Mouse (Mus musculus): ENCODE measurements around the gene Ssbp2. TPM values are rescaled to one million over a fixed set of nuclear protein-coding genes. Genes with fewer than 3 reads are reported as not detected.

Gene Ssbp2
- polyA plus RNA-seq, 1 experiment: 125 TPM

- Histone ChIP-seq H3K36me3 (ENCODE audit: control insufficient read depth, insufficient read depth, low read length) (no peaks in the 10 kb centered on the region), H3K4me3 (ENCODE audit: control insufficient read depth, insufficient read depth, low read length) (no peak overlapping the region), H3K27me3 (ENCODE audit: control insufficient read depth, insufficient read depth, low read length) (no peaks in the 10 kb centered on the region), H3K4me1 (replicated peaks; ENCODE audit: control insufficient read depth, insufficient read depth, low read length) (no peaks in the 10 kb centered on the region), H3K27ac (ENCODE audit: control insufficient read depth, insufficient read depth, low read length) (no peak overlapping the region)
- no peak for DNase-seq
- TF ChIP-seq CTCF (IDR thresholded peaks at IDR 0.05; ENCODE audit: borderline replicate concordance, control insufficient read depth, extremely low read depth, insufficient read depth, low read length, poor library complexity) (no peak), POLR2A (IDR thresholded peaks at IDR 0.05; ENCODE audit: control insufficient read depth, extremely low read depth, insufficient read depth, low read length, poor library complexity) (no peak)
- WGBS: 98% methylated on average over 2 of the region's 2 CpGs
Observed at GRCm38 (mm10) chr13:91748401-91748800, 288.3 kb downstream of the Ssbp2 start.

GRCm38 (mm10) chr13:91749981-91750380 lies 289.9 kb downstream of the Ssbp2 start:
- Histone ChIP-seq H3K4me3 (ENCODE audit: control insufficient read depth, insufficient read depth, low read length) (no peak overlapping the region), H3K27ac (ENCODE audit: control insufficient read depth, insufficient read depth, low read length) (no peak overlapping the region), H3K27me3 (ENCODE audit: control insufficient read depth, insufficient read depth, low read length) (no peaks in the 10 kb centered on the region), H3K4me1 (replicated peaks; ENCODE audit: control insufficient read depth, insufficient read depth, low read length) (peaks cover 4% of the 10 kb centered on the region), H3K36me3 (ENCODE audit: control insufficient read depth, insufficient read depth, low read length) (no peaks in the 10 kb centered on the region)
- no peak for TF ChIP-seq POLR2A (IDR thresholded peaks at IDR 0.05; ENCODE audit: control insufficient read depth, extremely low read depth, insufficient read depth, low read length, poor library complexity)
- no peak for TF ChIP-seq CTCF (IDR thresholded peaks at IDR 0.05; ENCODE audit: borderline replicate concordance, control insufficient read depth, extremely low read depth, insufficient read depth, low read length, poor library complexity)
- 94% methylated on average over 4 of the region's 4 CpGs for WGBS
- DNase-seq: no peak

Other genes starting within 250 kb of the Ssbp2 start
- 1.4 and 1.6 TPM in 2 replicates for gene Atg10, start 236.3 kb upstream of the Ssbp2 start, polyA plus RNA-seq (2012; rRNA removed)

Data from thymus, adult 2 months (tissue).